In the genomic region with DNA sequence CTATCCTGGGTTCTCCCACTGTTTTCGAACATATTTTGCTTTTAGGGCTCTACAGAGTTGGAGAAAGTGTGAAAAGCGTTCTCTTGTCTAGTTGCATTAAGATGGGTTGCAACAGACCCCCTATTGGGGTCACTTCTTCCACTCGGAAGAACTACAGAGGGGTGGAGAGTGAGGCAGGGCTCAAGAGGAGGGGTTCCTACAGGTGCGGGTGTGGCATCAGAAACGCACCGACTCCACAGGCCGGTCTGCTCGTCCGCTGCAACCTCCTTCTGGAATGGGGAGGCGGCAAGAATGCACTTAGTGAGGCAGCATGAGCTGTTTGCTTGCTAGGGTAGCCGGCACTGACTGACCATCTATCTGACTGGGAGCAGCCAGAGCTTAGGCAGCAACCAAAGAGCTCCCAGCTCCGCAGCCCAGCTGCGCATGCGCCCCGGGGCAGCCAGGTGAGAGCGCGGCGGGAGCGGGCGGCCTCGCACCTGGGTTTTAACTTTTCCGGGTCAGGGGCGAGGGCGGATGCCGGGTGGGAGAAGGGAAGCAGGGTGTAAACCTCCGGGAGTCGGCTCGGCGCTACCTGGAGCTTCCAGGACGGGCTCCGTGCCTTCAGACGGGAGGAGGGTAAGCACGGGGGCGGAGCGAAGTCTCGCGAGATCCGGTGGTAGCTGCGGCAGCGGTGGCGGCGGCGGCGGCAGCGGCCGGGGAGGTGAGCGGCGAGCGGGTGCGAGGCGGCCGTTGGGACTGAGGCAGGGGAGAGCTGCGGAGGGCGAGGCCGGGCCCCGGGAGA, we compare ENCODE assay signal across 8 mouse cellular contexts. TPM values are rescaled to one million over a fixed set of nuclear protein-coding genes. Genes with fewer than 3 reads are reported as not detected.
DNase-seq lines count a peak whose midpoint lies in the region; ATAC-seq and TF ChIP-seq lines count a peak whose summit lies in the region.

Gene Mrtfb (plus strand): TSS at position 627 of the 781 bp plus-strand sequence.

- peak; percentile 76; the same call in 1 of the 2 replicates for TF ChIP-seq POLR2A in olfactory bulb, adult 2 months (IDR thresholded peaks at IDR 0.05; ENCODE audit: insufficient read depth, low read depth, low read length)

- DNase-seq in MN1 (ENCODE audit: low spot score) = peak; percentile 91
- DNase-seq in cerebellum, adult 8-10 months = peak; percentile 94
- peak; percentile 87 for DNase-seq in forelimb bud, embryonic 11.5 days (ENCODE audit: low read depth, low spot score)
- DNase-seq in layer of hippocampus, adult 9-10 months (ENCODE audit: low spot score) = peak; percentile 81
- DNase-seq in thymus, adult 18-20 months = peak; percentile 76 to 77

- H3K4me2 ChIP-seq in lung, embryonic 15.5 days = peak within 1 kb of the TSS; percentile 85

- peak; percentile 84 to 90 for ATAC-seq in hematopoietic stem cell, adult 5-6 weeks (replicated peaks in 1 of 2; ENCODE audit: insufficient read depth in 1 of 2, low FRiP score in 2 of 2, low TSS enrichment in 1 of 2, low read depth in 1 of 2, poor library complexity in 2 of 2, severe bottlenecking in 2 of 2)
- peak; percentile 89 for ATAC-seq in lung, embryonic 15.5 days (ENCODE audit: borderline replicate concordance, extremely low read depth, low FRiP score, low TSS enrichment)

- peak within 1 kb of the TSS; percentile 94 for H3K9ac ChIP-seq in lung, embryonic 15.5 days

- peak within 1 kb of the TSS; percentile 92 for H3K27ac ChIP-seq in lung, embryonic 15.5 days
- peak within 1 kb of the TSS; percentile 95 for H3K27ac ChIP-seq in olfactory bulb, adult 2 months (ENCODE audit: insufficient read depth, low read depth, low read length)

- H3K9me3 ChIP-seq in lung, embryonic 15.5 days = no peaks in the 10 kb centered on the region

- WGBS in lung, embryonic 15.5 days = under 1% methylated on average over 55 of the region's 56 CpGs
- WGBS in olfactory bulb, adult 2 months = 2% methylated on average over 53 of the region's 56 CpGs

- peaks cover 26% of the 10 kb centered on the region for H3K4me1 ChIP-seq in lung, embryonic 15.5 days
- peaks cover 9% of the 10 kb centered on the region for H3K4me1 ChIP-seq in olfactory bulb, adult 2 months (ENCODE audit: control insufficient read depth, insufficient read depth, low read length)

- peak within 1 kb of the TSS; percentile 96 for H3K4me3 ChIP-seq in lung, embryonic 15.5 days
- peak within 1 kb of the TSS; percentile 91 for H3K4me3 ChIP-seq in olfactory bulb, adult 2 months (ENCODE audit: insufficient read depth, low read depth, low read length)

- H3K36me3 ChIP-seq in lung, embryonic 15.5 days = no peaks in the 10 kb centered on the region

- no peaks in the 10 kb centered on the region for H3K27me3 ChIP-seq in lung, embryonic 15.5 days

- TF ChIP-seq CTCF in olfactory bulb, adult 2 months (IDR thresholded peaks at IDR 0.05; ENCODE audit: insufficient read depth, low read depth, low read length) = no peak

RNA-seq across cellular contexts. Expression of gene Mrtfb, which starts in this region (rescaled TPM):
- 9.1 and 10.4 TPM in 2 replicates for total RNA-seq in hematopoietic stem cell, adult 5-6 weeks (2017)
- polyA plus RNA-seq in lung, embryonic 15.5 days (2015; fragmentation: Nextera tagmentation; extraction: Ambion mirVana) = 23.7 and 24.7 TPM in 2 replicates
- 36.5 TPM in 1 of 2 replicates, not detected in the other for polyA plus RNA-seq in olfactory bulb, adult 2 months (2012; ENCODE audit: insufficient read depth, insufficient read length, low replicate concordance, missing spikeins)

Comparison
In these comparisons a context has a peak if more than half of its experiments do, and no peak if none do; other contexts are left out.
1. Peak in every context shown above with its lines: DNase-seq, ATAC-seq, H3K4me3 ChIP-seq and H3K27ac ChIP-seq.